Mouse (Mus musculus) MEL (cell line): ENCODE measurements around the gene Tbk1. TPM values are rescaled to one million over a fixed set of nuclear protein-coding genes. Genes with fewer than 3 reads are reported as not detected.

Experiments used
- DNase-seq: peaks from one replicate; pipeline ENCODE4 v3.0.0; 2011; ENCODE audit warnings: low read depth, low spot score
- H3K27ac ChIP-seq: 2 replicates; pipeline ENCODE4 v1.5.1; 2012; ENCODE audit warnings: low read depth, mild to moderate bottlenecking, control low read depth, low read length, moderate library complexity; ENCODE audit not compliant: control insufficient read depth
- H3K27me3 ChIP-seq, 2 experiments: fragments of 150-350 bp in 1 of 2; sonication (generic) in 1 of 2; 2 replicates each; pipeline ENCODE4 v1.6.1; 2012; ENCODE audit warnings: low read length in 2 of 2, mild to moderate bottlenecking in 2 of 2, improper control_type of control experiment in 1 of 2, moderate library complexity in 1 of 2; ENCODE audit not compliant: insufficient read depth in 2 of 2, control insufficient read depth in 1 of 2
- H3K36me3 ChIP-seq, 2 experiments: 2 replicates each; pipeline ENCODE4 v1.6.1; 2012 to 2014; ENCODE audit warnings: low read length in 2 of 2, improper control_type of control experiment in 1 of 2, inconsistent platforms in 1 of 2, mild to moderate bottlenecking in 1 of 2; ENCODE audit not compliant: insufficient read depth in 2 of 2, control insufficient read depth in 1 of 2
- H3K4me1 ChIP-seq, 2 experiments: fragments of 150-350 bp in 1 of 2; sonication (generic) in 1 of 2; 2 replicates each; pipeline ENCODE4 v1.6.1; 2012; ENCODE audit warnings: low read length in 2 of 2, improper control_type of control experiment in 1 of 2, mild to moderate bottlenecking in 1 of 2; ENCODE audit not compliant: insufficient read depth in 2 of 2, control insufficient read depth in 1 of 2
- H3K4me3 ChIP-seq, 2 experiments: fragments of 150-350 bp in 1 of 2; sonication (generic) in 1 of 2; 2 replicates each; pipeline ENCODE4 v1.5.1; 2012; ENCODE audit warnings: low read depth in 2 of 2, low read length in 2 of 2, mild to moderate bottlenecking in 2 of 2, moderate library complexity in 2 of 2, control low read depth in 1 of 2, improper control_type of control experiment in 1 of 2; ENCODE audit not compliant: control insufficient read depth in 1 of 2, insufficient read depth in 1 of 2
- H3K79me2 ChIP-seq: 2 replicates; pipeline ENCODE4 v1.6.1; 2012; ENCODE audit warnings: mild to moderate bottlenecking, low read length, moderate library complexity; ENCODE audit not compliant: control insufficient read depth, poor library complexity, insufficient read depth
- H3K9ac ChIP-seq: 2 replicates; pipeline ENCODE4 v1.6.1; 2012; ENCODE audit warnings: low read depth, mild to moderate bottlenecking, control low read depth, low read length, moderate library complexity; ENCODE audit not compliant: control insufficient read depth, poor library complexity, severe bottlenecking
- H3K9me3 ChIP-seq: fragments of 150-350 bp; sonication (generic); replicated peaks from 2 replicates; pipeline ENCODE4 v1.6.1; 2012; ENCODE audit warnings: mild to moderate bottlenecking, low read length, improper control_type of control experiment, moderate library complexity; ENCODE audit not compliant: insufficient read depth
- CHD1 ChIP-seq: IDR thresholded peaks from 2 replicates; pipeline ENCODE4 v1.6.1; 2012; ENCODE audit warnings: low read depth, mild to moderate bottlenecking, inconsistent platforms, low read length, improper control_type of control experiment
- CHD2 ChIP-seq: IDR thresholded peaks from 2 replicates; pipeline ENCODE4 v1.6.1; 2011; ENCODE audit warnings: low read length, improper control_type of control experiment
- CTCF ChIP-seq, 3 experiments: IDR thresholded peaks in 2 of 3; conservative IDR thresholded peaks in 1 of 3; 2 replicates each; pipeline ENCODE4 v1.5.1; 2011 to 2012; ENCODE audit warnings: low read length in 3 of 3, low read depth in 2 of 3, mild to moderate bottlenecking in 2 of 3, improper control_type of control experiment in 1 of 3, inconsistent platforms in 1 of 3, mixed read lengths in 1 of 3, moderate library complexity in 1 of 3; ENCODE audit not compliant: control insufficient read depth in 1 of 3, insufficient read depth in 1 of 3, poor library complexity in 1 of 3, severe bottlenecking in 1 of 3
- ELF1 ChIP-seq: IDR thresholded peaks from 2 replicates; pipeline ENCODE4 v1.6.1; 2014; ENCODE audit warnings: low read depth, mild to moderate bottlenecking, inconsistent platforms, low read length, improper control_type of control experiment, moderate library complexity
- EP300 ChIP-seq, 2 experiments: IDR thresholded peaks; 2 replicates each; pipeline ENCODE4 v1.6.1; 2011; ENCODE audit warnings: improper control_type of control experiment in 2 of 2, low read length in 2 of 2, low read depth in 1 of 2, mild to moderate bottlenecking in 1 of 2
- GATA1 ChIP-seq: IDR thresholded peaks from 2 replicates; pipeline ENCODE4 v1.6.1; 2011; ENCODE audit warnings: low read depth, low read length, improper control_type of control experiment
- HCFC1 ChIP-seq: IDR thresholded peaks from 2 replicates; pipeline ENCODE4 v1.6.1; 2012; ENCODE audit warnings: low read depth, mild to moderate bottlenecking, inconsistent platforms, low read length, improper control_type of control experiment, moderate library complexity
- KAT2A ChIP-seq: conservative IDR thresholded peaks from 2 replicates; pipeline ENCODE4 v1.6.1; 2012; ENCODE audit warnings: low read depth, low read length, improper control_type of control experiment, inconsistent platforms
- MAX ChIP-seq: IDR thresholded peaks from 2 replicates; pipeline ENCODE4 v1.6.1; 2011; ENCODE audit warnings: low read length, improper control_type of control experiment
- MXI1 ChIP-seq: IDR thresholded peaks from 2 replicates; pipeline ENCODE4 v1.6.1; 2011; ENCODE audit warnings: mild to moderate bottlenecking, low read depth, low read length, improper control_type of control experiment
- MYB ChIP-seq: IDR thresholded peaks from 2 replicates; pipeline ENCODE4 v1.6.1; 2011; ENCODE audit warnings: mild to moderate bottlenecking, low read depth, low read length, improper control_type of control experiment
- MYC ChIP-seq: IDR thresholded peaks from 2 replicates; pipeline ENCODE4 v1.6.1; 2011; ENCODE audit warnings: low read depth, mild to moderate bottlenecking, low read length, improper control_type of control experiment, moderate library complexity
- NELFE ChIP-seq: IDR thresholded peaks from 2 replicates; pipeline ENCODE4 v1.6.1; 2011; ENCODE audit warnings: low read depth, low read length, improper control_type of control experiment
- NRF1 ChIP-seq: IDR thresholded peaks from 2 replicates; pipeline ENCODE4 v1.6.1; 2014; ENCODE audit warnings: low read depth, mild to moderate bottlenecking, inconsistent platforms, low read length, improper control_type of control experiment, moderate library complexity; ENCODE audit not compliant: poor library complexity, insufficient read depth, severe bottlenecking
- POLR2AphosphoS2 ChIP-seq: IDR thresholded peaks from 2 replicates; pipeline ENCODE4 v1.6.1; 2011; ENCODE audit warnings: low read length, improper control_type of control experiment
- RAD21 ChIP-seq: IDR thresholded peaks from 2 replicates; pipeline ENCODE4 v1.6.1; 2011; ENCODE audit warnings: mild to moderate bottlenecking, low read depth, low read length, improper control_type of control experiment
- RCOR1 ChIP-seq: IDR thresholded peaks from 2 replicates; pipeline ENCODE4 v1.6.1; 2012; ENCODE audit warnings: low read depth, mild to moderate bottlenecking, inconsistent platforms, low read length, improper control_type of control experiment
- SMC3 ChIP-seq: IDR thresholded peaks from 2 replicates; pipeline ENCODE4 v1.6.1; 2011; ENCODE audit warnings: low read depth, low read length, improper control_type of control experiment
- TAL1 ChIP-seq: IDR thresholded peaks from 2 replicates; pipeline ENCODE4 v1.6.1; 2012; ENCODE audit warnings: mild to moderate bottlenecking, inconsistent platforms, low read length, moderate library complexity, mixed read lengths
- TBP ChIP-seq: IDR thresholded peaks from 2 replicates; pipeline ENCODE4 v1.8.0; 2011; ENCODE audit warnings: low read depth, low read length, improper control_type of control experiment
- TCF12 ChIP-seq: IDR thresholded peaks from 2 replicates; pipeline ENCODE4 v1.6.1; 2014; ENCODE audit warnings: low read depth, mild to moderate bottlenecking, inconsistent platforms, low read length, improper control_type of control experiment, moderate library complexity
- ZC3H11A ChIP-seq: IDR thresholded peaks from 2 replicates; pipeline ENCODE4 v1.6.1; 2012; ENCODE audit warnings: low read depth, mild to moderate bottlenecking, inconsistent platforms, low read length, improper control_type of control experiment
- ZMIZ1 ChIP-seq: IDR thresholded peaks from 2 replicates; pipeline ENCODE4 v1.6.1; 2012; ENCODE audit warnings: low read depth, mild to moderate bottlenecking, inconsistent platforms, low read length, improper control_type of control experiment, moderate library complexity
- ZNF384 ChIP-seq: IDR thresholded peaks from 2 replicates; pipeline ENCODE4 v1.6.1; 2012; ENCODE audit warnings: low read depth, mild to moderate bottlenecking, inconsistent platforms, low read length, improper control_type of control experiment
- polyA plus RNA-seq, 2 experiments: library from polyadenylated mRNA; stranded (reverse) in 1 of 2; unstranded in 1 of 2; fragments of >175 nt in 1 of 2; fragments of >200 nt in 1 of 2; gene quantifications; 2 replicates each; pipeline versions ENCODE4 v1.2.1 to v1.2.4; 2012; ENCODE audit warnings: low replicate concordance in 2 of 2, low read depth in 1 of 2; ENCODE audit not compliant: insufficient read length in 2 of 2, insufficient read depth in 1 of 2, missing spikeins in 1 of 2
- total RNA-seq: library from RNA; depleted of rRNA; stranded (reverse); fragments of 300-350 nt; gene quantifications from 2 replicates; pipeline ENCODE4 v1.2.3, GENCODE M21; 2012

The Tbk1 gene
- total and polyA plus RNA-seq, 3 experiments, result 18.0 to 31.1 TPM; not detected in 1

DNA sequence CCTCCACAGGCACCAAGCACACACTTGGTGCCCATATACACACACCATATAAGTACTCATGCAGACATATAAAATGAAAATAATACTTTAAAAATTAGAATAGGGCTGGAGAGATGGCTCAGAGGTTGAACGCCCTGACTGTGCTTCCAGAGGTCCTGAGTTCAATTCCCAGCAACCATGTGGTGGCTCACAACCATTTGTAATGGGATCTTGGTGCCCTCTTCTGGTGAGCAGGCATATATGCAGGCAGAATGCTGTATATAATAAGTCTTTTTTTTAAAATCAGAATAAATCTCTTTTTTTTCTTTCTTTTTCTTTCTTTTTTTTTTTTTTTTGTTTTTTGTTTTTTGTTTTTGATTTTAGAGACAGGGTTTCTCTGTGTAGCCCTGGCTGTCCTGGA is 57.3 kb downstream of the Tbk1 start:
- no peak overlapping the region for H3K9ac ChIP-seq
- H3K4me3 ChIP-seq, result no peak overlapping the region
- peaks cover 0 to 11% of the 10 kb centered on the region in 2 experiments; a peak in 2 of 4 replicates for H3K36me3 ChIP-seq
- H3K27ac ChIP-seq, result no peak overlapping the region
- peaks cover 10 to 13% of the 10 kb centered on the region in 2 experiments for H3K4me1 ChIP-seq
- no peaks in the 10 kb centered on the region for H3K27me3 ChIP-seq
- no peaks in the 10 kb centered on the region for H3K79me2 ChIP-seq
- TF ChIP-seq MYC (peak; percentile 70), HCFC1 (no peak), CHD2 (no peak), CTCF (IDR thresholded peaks at IDR 0.05 in 2 of 3, conservative IDR thresholded peaks at IDR 0.05 in 1 of 3; ENCODE audit: control insufficient read depth in 1 of 3, insufficient read depth in 1 of 3, low read depth in 2 of 3, low read length in 3 of 3, poor library complexity in 1 of 3, severe bottlenecking in 1 of 3) (peak; percentile 35 to 50 (median 49); a peak in 5 of 6 replicates), SMC3 (peak; percentile 27; the same call in 1 of the 2 replicates), POLR2AphosphoS2 (no peak), ZC3H11A (peak; percentile 25; the same call in 1 of the 2 replicates), RAD21 (peak; percentile 51), ZNF384 (peak; percentile 57; the same call in 1 of the 2 replicates)
- no peaks in the 10 kb centered on the region for H3K9me3 ChIP-seq
- DNase-seq, result no peak

DNA sequence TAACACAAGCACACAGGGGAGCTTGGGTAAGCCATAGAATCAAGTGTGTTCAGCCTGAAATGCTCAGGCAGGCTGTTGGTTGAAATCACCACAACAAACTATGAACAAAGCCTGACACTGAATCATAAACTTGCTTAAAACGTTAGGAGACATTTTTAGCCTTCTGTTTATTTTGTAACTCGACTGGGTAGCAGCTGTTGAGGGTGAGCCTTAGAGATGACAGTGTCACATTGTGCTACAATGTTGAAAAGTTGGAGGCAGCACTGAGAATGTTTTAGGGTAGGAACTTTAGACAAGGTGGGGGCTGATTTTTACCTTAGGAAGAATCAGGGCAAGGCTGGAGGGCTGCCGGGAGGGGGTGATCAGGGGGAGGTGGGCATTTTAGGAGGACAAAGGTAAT is 58.1 kb downstream of the Tbk1 start:
- no peak for DNase-seq
- no peak overlapping the region for H3K4me3 ChIP-seq

DNA sequence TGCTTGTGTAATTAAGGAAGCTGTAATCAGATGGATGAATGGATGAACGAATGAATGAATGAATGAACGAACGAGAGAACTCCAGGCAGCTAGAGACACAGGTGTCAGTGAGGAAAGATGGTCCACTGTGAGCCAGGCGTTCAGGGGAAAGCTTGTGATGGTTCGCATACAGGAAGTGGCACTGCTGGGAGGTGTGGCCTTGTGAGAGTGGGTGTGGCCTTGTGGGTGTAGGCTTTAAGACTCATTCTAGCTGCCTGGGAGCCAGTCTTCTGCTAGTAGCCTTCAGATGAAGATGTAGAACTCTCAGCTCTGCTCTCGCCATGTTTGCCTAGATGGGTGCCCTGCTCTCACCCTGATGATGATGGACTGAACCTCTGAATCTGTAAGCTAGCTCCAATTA is 59.5 kb downstream of the Tbk1 start:
- no peak overlapping the region for H3K4me3 ChIP-seq
- no peak overlapping the region for H3K9ac ChIP-seq
- no peak overlapping the region for H3K27ac ChIP-seq
- H3K9me3 ChIP-seq, result no peaks in the 10 kb centered on the region
- H3K4me1 ChIP-seq, result peaks cover 10 to 13% of the 10 kb centered on the region in 2 experiments
- no peaks in the 10 kb centered on the region for H3K27me3 ChIP-seq
- DNase-seq, result peak; percentile 52
- no peaks in the 10 kb centered on the region for H3K79me2 ChIP-seq
- no peak for TF ChIP-seq KAT2A
- no peak for TF ChIP-seq MXI1
- TF ChIP-seq TBP, result no peak
- no peak for TF ChIP-seq POLR2AphosphoS2
- TF ChIP-seq CHD1, result no peak
- TF ChIP-seq ZMIZ1, result no peak
- TF ChIP-seq MAX, result no peak
- no peak for TF ChIP-seq EP300 (IDR thresholded peaks at IDR 0.05; ENCODE audit: low read depth in 1 of 2, low read length in 2 of 2)
- no peak for TF ChIP-seq GATA1
- TF ChIP-seq NELFE, result no peak
- TF ChIP-seq MYB, result no peak
- no peak for TF ChIP-seq TCF12
- TF ChIP-seq CHD2, result no peak
- no peak for TF ChIP-seq ELF1
- no peak for TF ChIP-seq RCOR1
- TF ChIP-seq, all 39 proteins: peak for 0
- peaks cover 0 to 11% of the 10 kb centered on the region in 2 experiments; a peak in 2 of 4 replicates for H3K36me3 ChIP-seq

More for the DNA sequence above, 58.1 kb downstream of the Tbk1 start:
- no peaks in the 10 kb centered on the region for H3K27me3 ChIP-seq
- peaks cover 0 to 11% of the 10 kb centered on the region in 2 experiments; a peak in 2 of 4 replicates for H3K36me3 ChIP-seq
- H3K79me2 ChIP-seq, result no peaks in the 10 kb centered on the region
- no peak overlapping the region for H3K9ac ChIP-seq
- peaks cover 10 to 13% of the 10 kb centered on the region in 2 experiments for H3K4me1 ChIP-seq
- no peaks in the 10 kb centered on the region for H3K9me3 ChIP-seq
- TF ChIP-seq TAL1 (no peak), NRF1 (no peak)
- no peak overlapping the region for H3K27ac ChIP-seq
